8 mouse cellular contexts compared by ENCODE assay signal in genomic region chr4:124714545-124715481, GRCm38 (mm10). TPM values are rescaled to one million over a fixed set of nuclear protein-coding genes. Genes with fewer than 3 reads are reported as not detected.
DNase-seq lines count a peak whose midpoint lies in the region; ATAC-seq and TF ChIP-seq lines count a peak whose summit lies in the region.

Sf3a3 (plus strand) TSS chr4:124714776.

- peak; percentile 93 for ATAC-seq in cerebellum, adult (ENCODE audit: insufficient number of reproducible peaks, low FRiP score, low TSS enrichment)
- ATAC-seq in forebrain, embryonic 13.5 days: peak; percentile 96
- ATAC-seq in neural tube, embryonic 15.5 days (ENCODE audit: low FRiP score): peak; percentile 93

- peak; percentile 77 for TF ChIP-seq EP300 in ES-Bruce4 (IDR thresholded peaks at IDR 0.05; ENCODE audit: insufficient read depth, low read depth, low read length)

- intact Hi-C loops in heart, postnatal 10 days (cut with DNase I): loop anchor here (1.0 to 5.0 kb wide), 4 partner anchors 26 to 132 kb away; partner anchors contain the start of genes Inpp5b and Mtf1

- H3K9me3 ChIP-seq in ES-Bruce4 (replicated peaks; ENCODE audit: control insufficient read depth, insufficient read depth, low read length, poor library complexity, severe bottlenecking): no peaks in the 10 kb centered on the region
- no peaks in the 10 kb centered on the region for H3K9me3 ChIP-seq in forebrain, embryonic 13.5 days (replicated peaks)
- H3K9me3 ChIP-seq in neural tube, embryonic 15.5 days (replicated peaks): no peaks in the 10 kb centered on the region

- peak within 1 kb of the TSS; percentile 92 for H3K4me3 ChIP-seq in ES-Bruce4 (ENCODE audit: low read depth, low read length)
- H3K4me3 ChIP-seq in forebrain, embryonic 13.5 days: peak within 1 kb of the TSS; percentile 96
- peak within 1 kb of the TSS; percentile 85 for H3K4me3 ChIP-seq in neural tube, embryonic 15.5 days (replicated peaks)

- H3K9ac ChIP-seq in ES-Bruce4 (ENCODE audit: low read depth, poor library complexity, severe bottlenecking): peak within 1 kb of the TSS; percentile 83
- H3K9ac ChIP-seq in forebrain, embryonic 13.5 days: peak within 1 kb of the TSS; percentile 95
- peak within 1 kb of the TSS; percentile 82 for H3K9ac ChIP-seq in neural tube, embryonic 15.5 days (replicated peaks)

- peak within 1 kb of the TSS; percentile 85 for H3K27ac ChIP-seq in ES-Bruce4 (ENCODE audit: insufficient read depth, low read length)
- peak within 1 kb of the TSS; percentile 68 for H3K27ac ChIP-seq in forebrain, embryonic 13.5 days
- peak within 1 kb of the TSS; percentile 82 for H3K27ac ChIP-seq in neural tube, embryonic 15.5 days (replicated peaks)

- no peaks in the 10 kb centered on the region for H3K27me3 ChIP-seq in ES-Bruce4 (ENCODE audit: control insufficient read depth, insufficient read depth, low read length, poor library complexity, severe bottlenecking)
- peaks cover 10% of the 10 kb centered on the region for H3K27me3 ChIP-seq in forebrain, embryonic 13.5 days
- H3K27me3 ChIP-seq in neural tube, embryonic 15.5 days (replicated peaks): peaks cover 10% of the 10 kb centered on the region

- WGBS in forebrain, embryonic 13.5 days: under 1% methylated on average over 57 of the region's 57 CpGs
- WGBS in neural tube, embryonic 15.5 days: under 1% methylated on average over 57 of the region's 57 CpGs

- H3K36me3 ChIP-seq in ES-Bruce4 (ENCODE audit: control insufficient read depth, insufficient read depth, low read length, poor library complexity, severe bottlenecking): peaks cover 29% of the 10 kb centered on the region
- peaks cover 40% of the 10 kb centered on the region for H3K36me3 ChIP-seq in forebrain, embryonic 13.5 days (ENCODE audit: poor library complexity, severe bottlenecking)
- H3K36me3 ChIP-seq in neural tube, embryonic 15.5 days: peaks cover 29% of the 10 kb centered on the region

- DNase-seq in heart, postnatal 10 days: peak; percentile 97 to 98
- DNase-seq in layer of hippocampus, adult 11-12 months (ENCODE audit: low spot score): peak; percentile 95
- peak; percentile 95 to 96 for DNase-seq in lung, adult 18-20 months
- peak; percentile 95 for DNase-seq in testis, postnatal 14 days (ENCODE audit: low spot score)

- TF ChIP-seq POLR2A in ES-Bruce4 (IDR thresholded peaks at IDR 0.05; ENCODE audit: insufficient read depth, low read length): peak; percentile 46

- TF ChIP-seq CTCF in ES-Bruce4 (IDR thresholded peaks at IDR 0.05; ENCODE audit: low read depth, low read length): peak; percentile 74

- peak within 1 kb of the TSS; percentile 88 for H3K4me2 ChIP-seq in forebrain, embryonic 13.5 days
- H3K4me2 ChIP-seq in neural tube, embryonic 15.5 days: peak within 1 kb of the TSS; percentile 96

- no peaks in the 10 kb centered on the region for H3K4me1 ChIP-seq in ES-Bruce4 (ENCODE audit: control insufficient read depth, insufficient read depth, low read length)
- H3K4me1 ChIP-seq in forebrain, embryonic 13.5 days: peaks cover 22% of the 10 kb centered on the region
- peaks cover 28% of the 10 kb centered on the region for H3K4me1 ChIP-seq in neural tube, embryonic 15.5 days

RNA-seq across cellular contexts. Expression of gene Sf3a3, which starts in this region (rescaled TPM):
- 110 and 127 TPM in 2 replicates for polyA plus RNA-seq in ES-Bruce4 (2011; ENCODE audit: insufficient read depth, insufficient read length, low read depth, missing spikeins)
- 169 and 177 TPM in 2 replicates for polyA plus RNA-seq in forebrain, embryonic 13.5 days (2015; fragmentation: Nextera tagmentation; extraction: Ambion mirVana)
- total RNA-seq in heart, postnatal 10 days (2021): 10 to 100 TPM; 26.2 to 32.5 TPM
- 88.4 and 105 TPM in 2 replicates for polyA plus RNA-seq in neural tube, embryonic 15.5 days (2015; fragmentation: Nextera tagmentation; extraction: Ambion mirVana)

Comparison
In these comparisons a context has a peak if more than half of its experiments do, and no peak if none do; other contexts are left out.
1. Peak in every context shown above with its lines: DNase-seq, ATAC-seq, H3K4me3 ChIP-seq and H3K27ac ChIP-seq.